Mouse (Mus musculus): ENCODE data around the gene Usp53.

Gene Usp53

DNA sequence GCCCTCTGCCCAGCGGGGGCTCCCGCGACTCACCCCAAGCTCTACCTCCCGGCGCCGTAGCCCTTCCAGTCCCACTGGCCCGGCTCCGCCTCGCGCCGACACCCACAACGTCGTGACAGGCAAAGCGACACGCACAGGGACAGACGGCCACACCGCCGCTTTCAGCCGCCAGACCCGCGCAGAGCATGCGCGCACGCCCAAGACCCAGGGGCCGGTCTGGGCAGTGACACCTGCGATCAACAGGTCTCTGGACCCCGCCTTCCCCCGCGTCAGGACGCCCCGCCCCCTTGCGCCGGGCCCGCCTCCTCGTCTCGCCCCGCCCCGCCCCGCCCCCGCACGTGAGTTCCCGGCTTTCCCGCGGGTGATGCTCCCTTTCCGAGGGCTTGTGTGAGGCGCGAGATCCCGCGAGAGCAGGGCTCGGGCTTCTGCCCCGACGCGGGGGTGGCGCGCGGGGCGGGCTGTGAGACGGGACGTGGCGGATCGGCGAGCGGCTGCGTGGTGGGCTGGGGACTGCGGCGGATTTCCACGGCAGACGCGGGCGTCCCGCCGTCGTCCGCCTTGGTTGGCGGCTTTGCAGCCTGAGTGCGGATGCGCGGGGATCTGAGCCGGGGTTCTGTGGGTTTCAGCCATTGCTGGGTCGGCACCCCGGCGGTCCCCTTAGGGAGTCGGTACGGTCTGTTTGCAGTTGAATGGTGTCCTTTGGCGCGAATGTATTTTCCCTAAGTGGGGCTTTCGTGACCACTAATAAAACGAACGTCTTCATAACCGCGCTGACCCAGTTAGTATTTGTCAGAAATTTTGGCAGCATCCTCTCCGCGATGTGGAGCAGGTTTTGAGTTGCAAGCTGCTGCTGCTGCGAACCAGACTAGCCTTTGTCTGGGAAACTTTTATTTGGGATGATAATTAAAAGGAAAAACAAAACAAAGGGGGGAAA, at the start of gene Usp53:
TSS of gene Usp53 (minus strand) at position 262 of the 934 bp plus-strand sequence.
- peak; percentile 84 for DNase-seq (ENCODE audit: low read depth)

DNA sequence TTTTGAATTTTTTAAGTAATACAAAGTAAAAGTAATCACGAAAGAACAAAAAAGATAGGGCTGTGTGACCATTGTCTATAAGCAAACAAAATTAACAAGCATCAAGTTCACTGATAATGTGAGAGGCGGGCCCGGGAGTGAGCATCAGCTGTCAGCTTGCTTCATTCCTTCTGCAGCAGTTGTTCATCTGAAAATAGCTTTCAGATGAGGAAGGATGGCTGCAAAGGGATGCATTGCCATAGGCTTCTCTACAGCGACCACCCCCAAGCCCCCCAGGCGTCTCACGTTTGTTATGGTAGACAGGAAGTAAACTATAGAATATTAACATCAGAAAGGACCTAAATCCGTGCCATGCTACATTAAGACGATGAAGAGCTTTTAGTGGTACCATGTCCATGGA, 49.5 kb upstream of the Usp53 start:
- DNase-seq (ENCODE audit: low read depth): no peak

DNA sequence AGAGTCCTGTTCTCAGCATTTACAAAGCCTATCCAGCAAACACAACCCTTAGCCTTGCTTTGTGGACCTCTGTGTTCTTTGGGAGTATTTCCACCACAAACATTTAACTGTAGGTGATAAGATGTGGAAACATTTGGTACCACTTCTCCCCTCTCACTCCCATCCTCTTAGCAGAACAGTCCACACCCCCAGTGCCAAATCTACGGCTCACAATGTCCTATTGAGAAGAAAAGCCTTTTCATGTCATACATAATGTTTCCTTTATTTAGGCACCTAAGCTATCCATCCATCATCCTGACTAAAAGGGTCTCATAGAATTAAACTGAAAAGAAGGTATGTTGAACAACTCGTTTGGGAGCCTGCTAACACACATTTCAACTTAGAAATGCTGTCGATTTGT, 41.3 kb upstream of the Usp53 start:
- DNase-seq (ENCODE audit: low read depth): no peak

DNA sequence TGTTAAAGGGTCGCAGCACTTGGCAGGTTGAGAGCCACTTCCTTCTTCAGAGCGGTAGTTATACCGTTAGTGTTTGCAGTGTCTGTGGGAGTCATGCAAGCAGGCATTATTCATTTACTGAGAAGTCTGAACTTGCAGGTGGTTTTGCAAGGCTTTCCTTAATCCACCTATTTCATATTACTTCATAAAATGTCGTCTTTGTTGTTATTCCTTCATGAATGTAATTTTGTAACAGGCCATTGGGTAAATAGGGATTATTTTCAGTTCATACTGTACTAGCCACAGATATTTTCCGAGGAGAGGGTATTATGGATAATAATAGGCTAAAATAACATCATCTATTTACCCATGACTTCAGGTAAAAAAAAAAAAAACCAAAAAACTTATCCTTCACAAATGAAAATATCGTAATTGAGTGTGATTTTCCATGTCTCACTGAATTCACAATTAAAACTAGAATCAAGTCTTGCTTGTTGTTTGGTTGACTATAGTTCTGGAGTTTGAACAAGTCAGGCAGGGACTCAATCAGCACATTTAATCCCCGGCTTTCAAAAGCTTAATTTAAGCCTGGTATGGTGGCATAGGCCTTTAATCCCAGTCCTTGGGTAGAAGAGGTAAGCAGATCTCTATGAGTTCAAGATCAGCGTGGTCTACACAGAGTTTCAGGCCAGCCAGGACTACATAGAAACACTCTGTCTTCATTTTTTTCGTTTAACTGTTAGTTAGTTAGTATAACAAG, 40.4 kb upstream of the Usp53 start:
- no peak for DNase-seq (ENCODE audit: low read depth)

DNA sequence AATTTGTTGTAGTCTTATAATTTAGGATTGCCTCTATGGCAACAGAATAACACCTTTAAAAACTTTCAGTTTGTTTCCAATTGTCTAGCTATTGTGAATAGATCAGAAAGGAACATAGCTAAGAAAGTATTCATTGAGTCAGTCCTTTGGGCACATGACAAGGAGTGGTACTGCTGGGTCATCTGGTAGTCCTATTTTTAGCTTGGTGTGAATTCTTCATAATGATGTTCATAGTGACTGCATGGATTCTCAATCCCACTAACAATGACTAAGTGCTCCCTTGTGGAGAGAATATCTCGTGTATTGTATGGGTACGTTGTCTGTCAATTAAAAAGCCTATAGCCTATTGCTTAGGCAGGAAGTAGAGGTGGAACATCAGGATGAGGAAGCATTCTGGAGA, 34.5 kb upstream of the Usp53 start:
- no peak for DNase-seq (ENCODE audit: low read depth)

DNA sequence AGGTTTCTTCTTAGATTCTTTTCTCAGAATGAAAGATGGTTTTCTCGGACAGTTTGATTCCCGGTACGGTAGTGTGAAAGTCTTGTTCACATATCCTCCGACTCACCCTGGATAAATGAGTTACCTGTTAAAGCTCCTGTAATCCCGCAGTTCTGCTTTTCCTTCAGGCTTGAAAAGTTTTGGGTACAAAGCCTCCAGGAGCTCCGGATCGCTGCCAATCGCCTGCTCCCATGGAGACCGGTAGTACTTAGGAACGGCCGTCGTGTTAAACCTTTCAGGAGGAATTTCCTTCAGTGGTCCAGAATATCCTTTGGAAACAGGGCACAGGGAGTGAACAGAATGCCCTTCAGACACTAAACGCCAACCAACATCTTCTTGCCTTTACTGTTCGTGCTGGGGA, 29.2 kb upstream of the Usp53 start:
- DNase-seq (ENCODE audit: low read depth): no peak

DNA sequence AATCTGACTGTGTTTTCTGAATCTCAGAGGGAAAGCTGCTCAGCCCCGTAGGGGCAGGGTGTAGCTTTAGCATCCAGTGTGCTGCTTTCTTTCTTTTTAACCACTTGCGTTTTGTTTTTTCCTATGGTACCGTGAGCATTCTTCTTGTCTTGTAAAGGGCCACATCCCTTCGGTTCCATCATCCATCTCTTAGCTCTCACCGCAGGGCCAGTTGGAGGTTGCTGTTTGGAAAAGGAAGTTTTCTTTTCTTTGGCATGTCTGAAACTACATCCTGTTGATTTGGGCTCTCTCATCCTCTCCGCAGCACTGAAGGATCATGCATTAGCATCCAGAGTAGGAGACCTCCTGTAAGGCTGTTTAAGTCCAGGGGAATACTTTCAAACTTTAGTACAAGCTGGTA, 25.1 kb upstream of the Usp53 start:
- DNase-seq (ENCODE audit: low read depth): no peak

DNA sequence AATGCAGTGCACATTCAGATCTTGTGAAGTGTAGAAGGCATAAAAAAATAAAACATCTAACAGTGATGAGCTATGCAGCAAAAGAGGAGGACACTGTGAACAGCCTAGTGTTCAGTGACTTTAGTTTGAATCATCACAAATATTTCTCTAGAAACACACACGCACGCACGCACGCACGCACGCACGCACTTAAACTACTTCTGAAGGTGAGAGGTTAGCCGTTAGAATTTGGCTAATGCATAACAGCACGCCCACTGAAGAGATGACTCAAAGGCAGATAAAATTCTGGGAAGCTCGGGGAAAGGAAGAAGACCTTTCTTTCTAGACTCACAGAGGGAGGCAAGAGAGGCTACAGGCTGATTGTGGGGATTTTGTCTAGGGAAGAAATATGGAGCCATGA, 23.1 kb upstream of the Usp53 start:
- no peak for DNase-seq (ENCODE audit: low read depth)

DNA sequence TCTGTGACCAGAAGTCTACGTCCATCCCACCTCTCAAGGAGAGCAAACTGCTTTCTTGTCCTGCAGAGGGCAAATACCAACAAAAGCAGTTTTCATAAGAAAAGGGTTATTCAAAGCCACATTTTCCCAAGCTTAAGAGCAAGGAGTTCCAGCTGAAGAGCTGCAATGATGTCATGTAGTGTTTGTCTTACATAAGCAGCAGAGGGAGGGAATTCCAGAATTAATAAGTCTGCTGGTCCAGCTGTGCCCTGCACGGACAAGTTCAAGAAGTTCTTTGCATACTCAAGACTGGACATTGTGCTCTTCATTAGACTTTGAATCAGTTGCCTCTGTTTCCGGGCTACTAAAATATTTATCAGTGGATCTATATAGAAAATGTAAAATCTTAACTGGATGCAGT, 16.7 kb upstream of the Usp53 start:
- no peak for DNase-seq (ENCODE audit: low read depth)

DNA sequence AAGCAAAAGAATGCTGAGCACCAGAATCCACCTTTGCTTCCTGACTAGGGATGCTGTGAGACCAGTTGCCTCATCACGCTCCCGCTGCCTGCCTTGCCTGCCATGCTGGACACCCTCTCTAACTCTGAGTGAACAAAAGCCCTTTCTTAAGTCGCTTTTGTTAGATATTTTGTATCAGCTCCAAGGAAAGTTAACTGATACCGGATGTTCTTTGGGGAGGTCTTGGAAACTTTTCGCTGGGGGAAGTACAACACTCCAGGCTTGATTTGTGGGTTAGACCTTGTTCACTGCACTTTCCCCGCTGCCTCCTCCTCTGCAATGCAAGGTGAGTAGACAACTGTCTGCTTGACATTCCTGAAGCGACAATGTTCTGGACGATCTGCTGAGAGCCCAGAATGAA, 14.2 kb upstream of the Usp53 start:
- no peak for DNase-seq (ENCODE audit: low read depth)

DNA sequence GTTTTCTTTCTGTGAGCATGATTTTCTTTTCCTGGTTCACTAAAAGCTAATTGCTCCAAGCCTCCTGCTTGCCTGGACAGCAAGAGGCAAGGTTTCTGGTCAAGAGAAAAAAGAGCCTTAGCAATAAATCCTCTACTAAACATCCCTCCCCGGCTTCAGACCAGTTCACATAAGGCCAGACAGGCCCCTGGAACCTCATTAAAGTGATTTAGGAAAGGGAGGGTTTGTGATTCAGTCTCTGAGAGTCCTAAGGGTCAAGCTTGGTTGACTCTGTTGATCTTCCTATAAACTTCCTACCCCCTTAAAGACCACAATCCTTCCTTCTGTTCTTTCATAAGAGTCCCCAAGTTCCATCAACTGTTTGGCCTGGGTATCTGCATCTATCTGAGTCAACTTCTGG, 12.7 kb upstream of the Usp53 start:
- no peak for DNase-seq (ENCODE audit: low read depth)

DNA sequence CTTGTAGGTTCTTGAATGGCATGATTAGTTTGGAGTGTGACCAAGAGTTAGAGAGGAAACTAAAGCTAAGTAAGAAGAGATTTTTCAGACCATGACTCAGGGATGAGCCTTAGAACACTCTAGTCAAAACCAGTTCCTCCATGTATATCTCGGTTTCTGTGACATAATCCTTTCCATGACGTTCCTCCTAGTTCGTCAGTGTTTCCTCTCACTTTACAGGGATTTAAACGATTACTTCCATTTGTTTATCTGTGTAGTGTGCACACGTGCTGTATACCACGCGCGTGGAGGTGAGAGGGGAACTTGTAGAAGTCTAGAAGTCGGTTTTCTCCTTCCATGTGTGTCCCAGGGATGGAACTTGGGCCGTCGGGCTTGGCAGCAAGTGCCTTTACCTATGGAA, 2.6 kb upstream of the Usp53 start:
- DNase-seq (ENCODE audit: low read depth): no peak

DNA sequence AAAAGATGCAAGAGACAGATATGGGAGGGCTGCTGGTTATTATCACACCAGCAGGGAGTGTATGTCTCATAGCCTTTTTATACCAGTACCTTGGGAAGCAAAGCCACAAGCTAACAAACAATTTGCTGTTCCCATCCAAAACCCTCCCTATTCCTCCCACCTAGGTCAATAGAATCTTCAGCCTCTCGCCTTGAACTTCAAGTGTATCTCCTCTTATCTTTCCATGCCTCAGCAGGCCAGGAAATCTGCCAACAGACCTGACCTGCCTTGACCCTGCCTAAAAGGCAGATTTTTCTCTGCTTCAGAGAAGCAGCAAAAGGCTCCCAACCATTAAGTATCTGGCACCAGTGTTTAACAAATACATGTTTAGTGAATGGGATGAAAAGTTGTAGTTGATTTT, 2.1 kb upstream of the Usp53 start:
- DNase-seq (ENCODE audit: low read depth): no peak

DNA sequence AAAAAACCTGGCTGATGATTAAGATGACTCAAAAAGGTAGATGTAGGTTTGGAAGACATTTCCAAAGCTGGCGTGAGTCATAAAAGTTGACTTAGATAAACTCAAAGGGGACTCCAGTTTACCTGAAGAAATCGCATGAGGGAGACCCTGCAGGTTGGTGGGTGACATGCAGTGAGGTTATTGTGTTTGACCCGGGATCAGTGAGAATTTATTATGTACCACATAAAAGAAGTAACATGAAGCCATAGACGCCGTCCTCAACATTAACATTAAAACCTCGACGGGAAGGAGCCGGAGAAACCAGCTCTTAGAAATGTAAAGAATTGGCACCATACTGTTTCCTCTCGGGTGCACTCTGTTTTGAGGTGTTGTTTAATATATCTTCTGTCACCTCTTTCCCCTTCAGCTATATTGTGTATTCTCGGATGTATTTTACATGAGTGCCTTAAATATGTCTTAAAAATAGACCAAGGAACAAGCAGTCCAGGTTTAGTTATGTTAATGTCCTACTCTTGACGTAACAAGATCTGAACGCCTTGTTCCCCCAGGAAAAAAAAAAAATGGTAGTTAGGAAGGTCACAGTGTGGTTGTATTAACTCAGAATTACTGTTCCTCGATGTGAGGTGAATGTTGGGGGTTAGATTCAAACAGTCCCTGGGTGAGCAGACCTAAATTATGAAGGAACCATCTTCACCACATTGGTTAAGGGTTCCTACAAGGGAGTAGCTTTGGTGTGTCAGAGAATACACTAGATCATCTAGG, 1.1 kb upstream of the Usp53 start:
- DNase-seq (ENCODE audit: low read depth): peak; percentile 17

DNA sequence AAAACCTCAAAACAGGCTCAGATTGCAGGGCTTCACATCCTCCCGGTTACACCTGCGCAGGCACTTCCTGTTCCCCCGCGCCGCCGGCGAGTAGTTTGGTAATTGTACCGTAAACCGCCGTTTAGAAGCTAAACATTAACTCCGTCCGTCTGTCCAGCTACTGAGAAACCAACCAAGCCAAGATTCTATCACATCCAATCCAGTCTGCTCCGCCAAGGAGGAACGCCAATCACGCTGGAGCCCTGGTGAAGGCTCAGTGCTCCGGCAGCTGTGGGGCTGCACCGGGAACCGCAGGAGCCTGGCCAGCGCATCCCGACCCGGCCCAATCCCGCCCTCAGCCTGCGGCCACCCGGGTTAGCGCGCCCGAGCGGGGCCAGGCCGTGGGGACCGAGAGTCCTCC, 461 bp downstream of the Usp53 start:
- peak; percentile 37 for DNase-seq (ENCODE audit: low read depth)

DNA sequence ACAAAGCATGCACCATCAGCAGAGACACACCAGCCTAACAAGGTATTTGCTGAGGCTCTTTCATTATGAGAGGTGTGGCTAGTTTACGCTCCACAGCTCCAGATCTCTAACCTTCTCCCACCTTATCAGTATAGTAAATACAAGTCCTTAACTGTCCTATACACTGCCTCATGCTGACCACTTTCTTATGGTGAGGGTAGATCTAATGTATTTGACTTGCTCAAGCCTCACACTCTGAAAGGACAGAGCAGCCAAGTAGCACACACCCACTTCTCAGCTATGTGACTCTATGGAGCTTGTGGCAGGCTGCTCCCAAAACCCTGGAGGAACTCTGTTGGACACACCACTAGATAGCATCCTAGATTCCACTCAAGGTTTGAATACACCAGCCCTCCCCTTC, 8.3 kb downstream of the Usp53 start:
- DNase-seq (ENCODE audit: low read depth): no peak

DNA sequence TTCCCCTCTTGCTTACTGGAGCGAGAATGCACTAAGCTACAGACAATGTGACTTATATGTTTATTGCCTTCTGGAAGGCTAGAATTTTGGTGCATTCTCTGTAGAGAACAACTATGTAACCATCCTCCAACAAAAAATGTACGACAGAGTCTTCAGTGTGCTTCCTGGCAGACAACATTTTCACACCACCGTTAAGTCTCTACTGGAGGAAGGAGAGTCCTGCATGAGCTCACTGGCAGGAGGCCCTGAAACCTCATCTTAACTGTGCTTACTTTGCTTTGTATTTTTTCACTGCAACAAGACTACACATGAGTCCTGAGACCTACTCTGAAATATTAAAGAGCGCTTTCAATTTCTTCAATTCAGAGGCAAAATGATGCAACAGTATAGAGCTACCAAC, 8.9 kb downstream of the Usp53 start:
- no peak for DNase-seq (ENCODE audit: low read depth)

DNA sequence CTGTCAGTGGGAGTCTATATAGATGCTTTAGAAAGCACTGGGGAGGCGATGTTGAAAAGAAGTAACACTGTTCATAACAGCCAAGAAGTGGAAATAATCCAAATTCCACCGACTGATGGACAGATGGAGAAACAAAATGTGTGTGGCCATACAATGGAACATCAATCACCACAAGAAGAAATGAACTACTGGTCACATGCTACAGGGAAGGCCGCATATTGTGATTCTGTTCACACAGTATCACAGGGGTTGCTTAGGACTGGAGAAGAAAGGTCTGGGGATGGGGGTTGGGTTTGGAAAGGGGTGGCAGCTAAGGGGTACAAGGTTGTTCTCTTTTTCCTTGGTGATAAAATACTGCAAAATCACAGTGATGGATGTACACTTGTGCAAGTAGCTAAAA, 9.5 kb downstream of the Usp53 start:
- no peak for DNase-seq (ENCODE audit: low read depth)

DNA sequence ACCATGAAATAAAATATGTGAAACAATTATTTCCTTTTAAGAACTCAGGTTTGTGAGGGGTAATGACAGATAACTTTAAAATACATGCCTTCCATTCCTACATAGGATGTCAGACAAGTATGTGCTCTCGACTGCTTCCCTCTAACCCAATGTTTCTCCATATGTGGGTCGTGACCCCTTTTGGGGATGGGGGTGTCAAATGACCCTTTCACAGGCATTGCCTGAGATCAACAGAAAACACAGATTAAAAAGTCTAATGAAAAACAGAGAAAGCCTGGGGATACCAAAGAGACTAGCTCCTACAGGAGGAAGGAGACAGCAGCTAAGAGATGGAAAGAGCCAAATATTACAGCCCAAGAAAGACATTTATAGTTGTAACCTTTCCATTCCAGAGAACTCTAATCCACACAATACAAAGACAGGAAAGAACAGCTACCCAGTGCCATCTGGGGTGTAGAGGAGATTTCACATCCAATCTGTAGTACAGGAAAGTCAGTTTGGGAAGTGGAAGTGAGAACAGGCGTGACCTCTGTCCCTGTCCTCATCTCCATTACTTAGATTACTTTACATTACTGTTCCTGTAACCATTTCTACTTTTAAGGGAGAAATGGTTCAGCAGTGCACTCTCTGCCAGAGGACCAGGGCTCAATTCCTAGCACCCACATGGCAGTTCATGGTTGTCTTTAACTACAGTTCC, 12.0 kb downstream of the Usp53 start:
- no peak for DNase-seq (ENCODE audit: low read depth)

DNA sequence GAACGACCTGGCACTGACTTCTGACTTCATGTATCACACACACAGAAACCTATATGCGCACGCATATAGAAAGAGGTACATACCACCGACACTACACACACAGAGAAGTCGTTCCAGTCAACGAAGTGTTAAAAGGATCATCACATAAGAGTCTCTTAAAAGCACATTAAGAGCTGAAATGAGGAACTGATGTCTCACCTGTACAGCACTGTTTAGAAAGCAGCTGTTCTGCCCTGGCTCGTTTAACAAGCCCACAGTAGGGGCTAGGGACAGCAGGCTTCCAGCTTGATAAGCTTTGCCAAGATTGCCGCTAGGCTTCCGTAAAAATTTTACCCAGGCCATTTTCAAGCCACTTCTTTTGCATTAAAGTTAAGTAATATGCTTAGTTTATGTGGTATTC, 15.9 kb downstream of the Usp53 start:
- no peak for DNase-seq (ENCODE audit: low read depth)

DNA sequence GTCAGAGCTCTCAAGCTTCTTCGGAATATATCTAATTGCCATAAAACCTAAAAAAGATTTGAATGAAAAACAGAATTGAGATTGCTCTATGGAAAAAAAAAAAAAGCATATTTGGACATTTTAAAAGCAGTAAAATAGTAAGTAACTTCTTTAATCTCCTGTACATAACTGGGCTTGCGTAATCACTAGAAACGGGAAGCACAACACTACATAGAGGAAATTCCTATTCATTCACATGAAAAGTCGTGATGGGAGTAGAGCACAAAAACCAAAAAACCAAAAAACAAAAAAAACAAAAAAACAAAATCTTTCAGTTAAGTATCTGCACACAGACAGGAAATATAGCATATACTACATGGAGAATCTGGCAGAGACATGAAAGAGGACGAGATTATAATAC, 20.0 kb downstream of the Usp53 start:
- DNase-seq (ENCODE audit: low read depth): no peak

DNA sequence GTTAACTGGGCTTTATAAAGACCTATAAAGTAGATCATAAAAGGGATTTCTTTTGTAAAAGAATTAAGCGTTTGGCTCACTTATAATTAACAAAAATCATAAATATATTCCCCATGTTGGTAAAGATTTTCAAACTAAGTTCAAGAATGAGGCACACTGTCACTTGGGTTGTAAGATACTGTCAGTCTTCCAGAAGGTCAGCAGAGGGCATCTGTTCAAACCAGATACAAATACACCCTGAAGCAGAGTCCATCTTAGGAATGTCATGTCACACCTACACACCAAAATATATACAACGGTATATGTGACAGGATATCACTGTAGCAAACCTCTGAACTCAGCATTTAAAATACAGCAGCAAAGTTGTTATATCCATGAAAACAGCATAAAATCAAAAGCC, 34.2 kb downstream of the Usp53 start:
- no peak for DNase-seq (ENCODE audit: low read depth)
